Mouse (Mus musculus) c-Kit-positive CD71-positive TER-119-positive erythroid progenitor cells, embryonic 14.5 days (primary cell): ENCODE results near the gene Rs1.
"Not testable (repeated sequence)": the region's sequence is repeated elsewhere in the genome, so short reads cannot be mapped to it uniquely, and the experiment has no call there.

Experiments
- DNase-seq: peaks from one replicate; pipeline ENCODE4 v3.0.0-alpha.2; 2013; ENCODE audit warnings: low spot score

Rs1 gene

GRCm38 (mm10) chrX:160767713-160768112, at the start of gene Rs1:
Gene Rs1, plus strand, starts transcription at chrX:160768013.
- DNase-seq, result no peak

- DNase-seq, result no peak
Measured at GRCm38 (mm10) chrX:160735650-160736049, 32.2 kb upstream of the Rs1 start, which contains the start of gene Ppef1. Gene Ppef1, minus strand, starts transcription at chrX:160735765.

- DNase-seq, result no peak
Measured at GRCm38 (mm10) chrX:160745399-160745798, 22.4 kb upstream of the Rs1 start.

DNA sequence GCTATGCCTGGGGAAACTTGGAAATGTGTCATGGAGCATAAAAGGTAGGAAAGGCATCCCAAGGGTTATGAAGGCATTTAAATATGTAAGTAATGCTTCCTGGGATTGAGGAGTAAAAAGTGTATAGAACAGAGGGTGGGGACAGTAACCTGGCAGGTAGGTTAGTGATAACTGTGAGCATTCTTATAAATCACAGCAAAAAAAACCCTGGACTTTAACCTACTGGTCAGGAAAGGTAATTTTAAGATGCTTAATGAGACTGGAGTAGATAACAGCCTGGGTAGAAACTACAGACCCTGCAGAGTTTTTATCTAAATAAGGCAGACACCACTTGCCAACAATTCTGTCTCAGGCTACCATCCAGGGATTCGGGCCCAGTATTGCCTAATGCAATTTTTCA, 19.2 kb upstream of the Rs1 start:
- DNase-seq, result no peak

- DNase-seq, result no peak
Measured at GRCm38 (mm10) chrX:160750808-160751207, 17.0 kb upstream of the Rs1 start.

- DNase-seq, result peak; percentile 86
Measured at GRCm38 (mm10) chrX:160765389-160766232, 2.2 kb upstream of the Rs1 start.

GRCm38 (mm10) chrX:160766233-160766616, 1.6 kb upstream of the Rs1 start:
- no peak for DNase-seq

DNA sequence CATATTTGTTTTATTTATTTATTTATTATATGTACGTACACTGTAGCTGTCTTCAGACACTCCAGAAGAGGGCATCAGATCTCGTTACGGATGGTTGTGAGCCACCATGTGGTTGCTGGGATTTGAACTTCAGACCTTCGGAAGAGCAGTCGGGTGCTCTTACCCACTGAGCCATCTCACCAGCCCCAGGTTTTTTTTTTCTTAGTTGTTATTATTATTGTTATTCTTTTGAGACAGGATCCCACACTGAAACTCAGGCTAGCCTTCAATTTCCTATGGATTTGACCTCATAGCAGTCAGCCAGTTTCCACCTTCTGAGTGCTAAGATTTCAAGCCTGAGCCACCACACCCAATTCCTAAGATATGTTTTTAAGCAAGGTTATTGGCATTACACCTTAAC, 1.8 kb downstream of the Rs1 start:
- not testable (repeated sequence) for DNase-seq

DNA sequence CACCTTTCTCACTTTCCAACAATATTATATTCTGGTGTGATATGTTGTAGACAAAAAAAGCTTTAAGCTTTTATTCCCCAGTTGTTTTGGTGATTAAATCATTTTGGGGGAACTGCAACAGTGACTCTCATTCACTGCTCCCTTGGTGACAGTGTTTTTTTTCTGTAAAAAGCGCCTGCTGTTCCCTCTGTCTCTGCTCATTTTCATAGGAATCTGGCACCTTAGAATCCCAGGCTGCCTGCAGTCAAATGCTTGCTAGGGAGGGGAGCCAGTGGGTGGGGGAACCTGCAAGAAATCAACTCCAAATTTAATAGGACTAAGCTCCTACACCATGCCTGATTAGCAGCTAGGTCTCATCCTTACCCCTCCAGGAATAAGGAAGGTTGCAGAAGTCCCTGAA, 5.2 kb downstream of the Rs1 start:
- no peak for DNase-seq

- no peak for DNase-seq
Measured at GRCm38 (mm10) chrX:160782276-160782675, 14.5 kb downstream of the Rs1 start.

DNA sequence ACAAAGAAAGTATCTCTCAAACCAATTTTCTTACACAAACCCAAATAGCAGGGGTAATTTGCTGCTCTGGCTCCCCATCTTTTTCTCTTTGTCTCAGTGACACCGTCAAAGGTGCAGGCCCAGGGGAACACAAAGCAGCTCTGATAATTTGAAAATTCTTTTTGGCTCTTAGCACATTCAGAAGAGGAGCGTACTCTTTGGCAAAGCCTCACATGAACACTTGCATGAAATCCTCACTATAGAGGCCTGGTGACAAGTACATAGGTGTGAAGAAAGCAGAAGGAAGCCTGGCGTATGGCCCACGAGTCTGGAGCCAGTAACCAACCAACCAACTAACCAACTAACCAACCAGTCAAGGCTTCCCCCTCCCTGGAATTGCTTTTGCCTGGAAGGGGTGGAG, 27.1 kb downstream of the Rs1 start:
- DNase-seq, result no peak

GRCm38 (mm10) chrX:160804409-160805150, 36.8 kb downstream of the Rs1 start:
- DNase-seq, result no peak

- DNase-seq, result no peak
Measured at GRCm38 (mm10) chrX:160808226-160808625, 40.4 kb downstream of the Rs1 start.
